Mouse (Mus musculus): ENCODE results near the gene Sdsl.

DNA sequence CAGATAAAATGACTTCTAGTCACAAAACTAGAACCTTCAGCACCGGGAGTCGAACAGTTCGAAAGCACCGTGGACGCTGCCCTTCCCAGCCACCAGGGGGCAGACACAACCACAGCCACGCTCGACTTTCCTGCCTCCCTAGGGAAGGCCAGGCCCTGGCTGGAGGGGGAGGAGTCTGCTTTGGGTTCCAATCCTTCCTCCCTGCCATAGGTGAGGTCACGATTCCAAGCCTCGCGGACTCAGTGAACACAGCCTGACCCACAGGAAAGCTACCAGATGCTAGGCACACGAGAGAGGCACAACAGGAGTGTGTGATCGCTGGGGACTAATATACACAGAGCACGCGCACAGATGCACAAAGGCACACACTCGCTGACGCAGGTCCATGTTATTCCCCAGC, 32.8 kb upstream of the Sdsl start:
- TF ChIP-seq CTCF (IDR thresholded peaks at IDR 0.05; ENCODE audit: low read depth) (peak; percentile 85), EP300 (IDR thresholded peaks at IDR 0.05; ENCODE audit: low read depth) (no peak)
